Mouse (Mus musculus) neural tube, embryonic 12.5 days (tissue): ENCODE results near the gene Sva. TPM values are rescaled to one million over a fixed set of nuclear protein-coding genes. Genes with fewer than 3 reads are reported as not detected.

Experiments
- ATAC-seq: fragments of 200-750 bp; cut with Nextera tagmentation; 2 replicates; pipeline ENCODE4 v1.8.0; 2017; ENCODE audit warnings: low read depth, mild to moderate bottlenecking, moderate TSS enrichment, moderate library complexity; ENCODE audit not compliant: low FRiP score
- H3K27ac ChIP-seq: fragments of 300-500 bp; sonication (generic); 2 replicates; pipeline ENCODE4 v1.5.1; 2016
- H3K27me3 ChIP-seq: fragments of 300-500 bp; sonication (generic); replicated peaks from 2 replicates; pipeline ENCODE4 v1.6.1; 2016; ENCODE audit warnings: mild to moderate bottlenecking
- H3K36me3 ChIP-seq: fragments of 300-500 bp; sonication (generic); 2 replicates; pipeline ENCODE4 v1.6.1; 2016; ENCODE audit warnings: mild to moderate bottlenecking
- H3K4me1 ChIP-seq: fragments of 300-500 bp; sonication (generic); 2 replicates; pipeline ENCODE4 v1.6.1; 2016
- H3K4me2 ChIP-seq: fragments of 300-500 bp; sonication (generic); replicated peaks from 2 replicates; pipeline ENCODE4 v1.6.1; 2016; ENCODE audit warnings: mild to moderate bottlenecking
- H3K4me3 ChIP-seq: fragments of 300-500 bp; sonication (generic); 2 replicates; pipeline ENCODE4 v1.5.1; 2016
- H3K9ac ChIP-seq: fragments of 300-500 bp; sonication (generic); 2 replicates; pipeline ENCODE4 v1.6.1; 2016; ENCODE audit warnings: mild to moderate bottlenecking
- H3K9me3 ChIP-seq: fragments of 300-500 bp; sonication (generic); 2 replicates; pipeline ENCODE4 v1.6.1; 2016; ENCODE audit warnings: mild to moderate bottlenecking
- polyA plus RNA-seq: library from polyadenylated mRNA; unstranded; fragments of >200 nt; fragmentation: Nextera tagmentation; extraction: Ambion mirVana; gene quantifications from 2 replicates; pipeline ENCODE4 v1.2.1, GENCODE M21; 2016

Sva gene
- not detected in 2 replicates for polyA plus RNA-seq

DNA sequence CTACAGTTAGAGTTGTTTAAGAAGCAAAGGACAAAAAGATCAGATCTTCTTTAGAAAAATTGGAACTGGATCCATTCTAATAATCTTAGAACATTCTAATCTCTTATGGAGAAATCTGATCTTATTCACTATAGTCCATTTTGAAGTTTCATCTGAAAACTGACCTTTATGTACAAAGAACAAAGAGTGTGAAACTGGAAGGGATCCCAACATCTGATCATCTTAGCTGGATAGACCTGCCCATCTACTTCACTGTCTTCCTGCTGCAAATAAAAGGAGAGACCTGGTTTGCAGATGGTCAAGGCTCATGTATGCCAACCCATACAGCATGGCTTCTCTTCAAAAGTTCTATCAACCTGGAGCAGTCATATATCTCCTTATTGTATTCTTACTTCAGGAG is at the start of gene Sva:
Gene Sva, plus strand, starts transcription at position 301 of the 400 bp plus-strand sequence.
- H3K4me1 ChIP-seq: no peaks in the 10 kb centered on the region
- no peaks in the 10 kb centered on the region for H3K27me3 ChIP-seq
- no peak within 1 kb of the TSS for H3K4me3 ChIP-seq
- H3K9me3 ChIP-seq: no peaks in the 10 kb centered on the region
- H3K4me2 ChIP-seq: no peak within 1 kb of the TSS
- H3K9ac ChIP-seq: no peak within 1 kb of the TSS
- no peaks in the 10 kb centered on the region for H3K36me3 ChIP-seq
- H3K27ac ChIP-seq: no peak within 1 kb of the TSS
- ATAC-seq: no peak

Other genes with a start within 250 kb of the Sva start
- not detected in 2 replicates for gene Pip, start 190.9 kb upstream of the Sva start, polyA plus RNA-seq
- gene Sval2, start 185.4 kb upstream of the Sva start, polyA plus RNA-seq: not detected in 2 replicates
- not detected in 2 replicates for gene Sval1, start 86.8 kb upstream of the Sva start, polyA plus RNA-seq
- gene Sval3, start 70.3 kb upstream of the Sva start, polyA plus RNA-seq: not detected in 2 replicates
- not detected in 2 replicates for gene Tas2r139, start 102.5 kb downstream of the Sva start, polyA plus RNA-seq
- not detected in 2 replicates for gene Tas2r144, start 176.9 kb downstream of the Sva start, polyA plus RNA-seq
- 16.3 and 17.3 TPM in 2 replicates for gene Gstk1, start 207.5 kb downstream of the Sva start, polyA plus RNA-seq
- gene Tmem139, start 223.6 kb downstream of the Sva start, polyA plus RNA-seq: 0.44 and 0.70 TPM in 2 replicates
- 57.2 and 58.8 TPM in 2 replicates for gene Casp2, start 226.6 kb downstream of the Sva start, polyA plus RNA-seq
- 1.5 and 1.9 TPM in 2 replicates for gene Clcn1, start 248.3 kb downstream of the Sva start, polyA plus RNA-seq